12 mouse cellular contexts compared by ENCODE assay signal in the genomic region with DNA sequence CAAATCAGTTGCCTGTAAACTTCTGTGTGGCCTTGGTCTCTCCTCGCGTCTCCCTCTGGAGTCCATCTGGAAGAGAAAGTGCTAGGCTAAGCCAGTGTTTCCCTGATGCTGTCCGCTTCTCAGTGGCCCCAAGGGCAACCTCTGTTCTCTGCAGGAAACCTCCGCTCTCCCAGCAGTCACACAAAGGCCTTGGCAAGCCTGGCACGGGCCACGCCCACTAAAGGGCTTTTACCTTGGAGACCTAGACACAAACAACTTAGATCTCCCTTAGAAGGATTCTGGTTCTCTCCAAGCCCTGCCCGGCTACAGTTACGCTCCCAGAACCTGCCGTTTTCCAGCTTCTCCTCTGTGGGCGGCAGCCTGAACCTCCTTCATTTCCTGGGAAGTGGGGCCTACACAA. TPM values are rescaled to one million over a fixed set of nuclear protein-coding genes. Genes with fewer than 3 reads are reported as not detected.
DNase-seq lines count a peak whose midpoint lies in the region; ATAC-seq and TF ChIP-seq lines count a peak whose summit lies in the region.
"Had no signal": no experiment of that assay in that cellular context is flagged by ENCODE, and none has a peak within 500 bp of the region (broad histone marks: within the 10 kb centered on the region; RNA-seq: fewer than 3 reads in every experiment).

No protein-coding gene starts in this region.

- no peak overlapping the region for H3K4me2 ChIP-seq in kidney, embryonic 16.5 days (replicated peaks; ENCODE audit: low read depth, low read length)
- H3K4me2 ChIP-seq in embryonic facial prominence, embryonic 14.5 days (ENCODE audit: low read depth, low read length): no peak overlapping the region
- H3K4me2 ChIP-seq in lung, embryonic 14.5 days: no peak overlapping the region
- H3K4me2 ChIP-seq: liver, embryonic 11.5 days had no signal

- no peaks in the 10 kb centered on the region for H3K9me3 ChIP-seq in kidney, embryonic 16.5 days (ENCODE audit: low read length)
- H3K9me3 ChIP-seq in embryonic facial prominence, embryonic 14.5 days (ENCODE audit: control insufficient read depth, low read length): no peaks in the 10 kb centered on the region
- H3K9me3 ChIP-seq in lung, embryonic 14.5 days (ENCODE audit: low read depth, low read length): no peaks in the 10 kb centered on the region

- H3K4me1 ChIP-seq in kidney, embryonic 16.5 days (ENCODE audit: insufficient read depth, low read length): 0 out of 2 replicates have a peak, but pooled peaks cover 6% of the 10 kb centered on the region
- 0 out of 2 replicates have a peak, but pooled peaks cover 10% of the 10 kb centered on the region for H3K4me1 ChIP-seq in embryonic facial prominence, embryonic 14.5 days (ENCODE audit: control insufficient read depth, insufficient read depth, low read length)
- H3K4me1 ChIP-seq in lung, embryonic 14.5 days (ENCODE audit: insufficient read depth): no peaks in the 10 kb centered on the region

- no peak overlapping the region for H3K4me3 ChIP-seq in kidney, embryonic 16.5 days (ENCODE audit: low read length)
- no peak overlapping the region for H3K4me3 ChIP-seq in embryonic facial prominence, embryonic 14.5 days (ENCODE audit: low read depth, low read length)
- H3K4me3 ChIP-seq in lung, embryonic 14.5 days (ENCODE audit: low read depth, low read length): no peak overlapping the region
- H3K4me3 ChIP-seq in left cerebral cortex, adult 2 months: no peak overlapping the region
- H3K4me3 ChIP-seq: myocyte had no signal

- no peaks in the 10 kb centered on the region for H3K27me3 ChIP-seq in kidney, embryonic 16.5 days (ENCODE audit: insufficient read depth, low read length)
- no peaks in the 10 kb centered on the region for H3K27me3 ChIP-seq in embryonic facial prominence, embryonic 14.5 days (replicated peaks; ENCODE audit: control insufficient read depth, insufficient read depth, low read length)
- no peaks in the 10 kb centered on the region for H3K27me3 ChIP-seq in lung, embryonic 14.5 days (ENCODE audit: insufficient read depth, low read length)

- H3K36me3 ChIP-seq in kidney, embryonic 16.5 days (ENCODE audit: insufficient read depth, low read length): no peaks in the 10 kb centered on the region
- no peaks in the 10 kb centered on the region for H3K36me3 ChIP-seq in embryonic facial prominence, embryonic 14.5 days (ENCODE audit: control insufficient read depth, insufficient read depth, low read length)
- no peaks in the 10 kb centered on the region for H3K36me3 ChIP-seq in lung, embryonic 14.5 days (ENCODE audit: insufficient read depth)

- peak; percentile 32 for DNase-seq in kidney, adult 9 months
- DNase-seq in ZHBTc4 (ENCODE audit: low read depth, low spot score): peak; percentile 36
- DNase-seq in embryonic facial prominence, embryonic 14.5 days (ENCODE audit: low spot score): peak; percentile 64
- peak; percentile 26 for DNase-seq in lung, embryonic 14.5 days
- DNase-seq in left cerebral cortex, adult 2 months (ENCODE audit: extremely low spot score in 1 of 2, low spot score in 2 of 2): no peak
- no peak for DNase-seq in right cerebral cortex, adult 18-20 months
- no peak for DNase-seq in left cerebral cortex, postnatal 36 days (ENCODE audit: low spot score in 2 of 2)

- TF ChIP-seq CTCF in lung, embryonic 14.5 days (IDR thresholded peaks at IDR 0.05; ENCODE audit: low read depth): no peak
- TF ChIP-seq CTCF in left cerebral cortex, adult 2 months (IDR thresholded peaks at IDR 0.05): no peak

- WGBS in kidney, embryonic 16.5 days: 45% methylated on average over 10 of the region's 10 CpGs
- 23% methylated on average over 10 of the region's 10 CpGs for WGBS in embryonic facial prominence, embryonic 14.5 days
- WGBS in lung, embryonic 14.5 days: 38% methylated on average over 10 of the region's 10 CpGs

- no peak overlapping the region for H3K9ac ChIP-seq in kidney, embryonic 16.5 days (replicated peaks; ENCODE audit: low read length)
- H3K9ac ChIP-seq in embryonic facial prominence, embryonic 14.5 days (ENCODE audit: low read depth, low read length): no peak overlapping the region
- no peak overlapping the region for H3K9ac ChIP-seq in lung, embryonic 14.5 days

- intact Hi-C loops in left cerebral cortex, adult 2 months (cut with DNase I): loop anchor here (10.0 kb wide), 1 partner anchor 46 kb away; no protein-coding TSS in a partner anchor
- intact Hi-C loops in left cerebral cortex, postnatal 36 days (cut with DNase I): no loop called here

- no peak for ATAC-seq in kidney, embryonic 16.5 days (ENCODE audit: low FRiP score, low TSS enrichment)
- ATAC-seq in embryonic facial prominence, embryonic 14.5 days (ENCODE audit: low read depth): peak; percentile 74
- ATAC-seq in lung, embryonic 14.5 days (ENCODE audit: insufficient read depth): no peak

- no peak overlapping the region for H3K27ac ChIP-seq in kidney, embryonic 16.5 days (ENCODE audit: low read length)
- peak overlapping the region; percentile 49 for H3K27ac ChIP-seq in embryonic facial prominence, embryonic 14.5 days (replicated peaks; ENCODE audit: low read depth, low read length)
- H3K27ac ChIP-seq in lung, embryonic 14.5 days (ENCODE audit: low read depth): no peak overlapping the region
- H3K27ac ChIP-seq in left cerebral cortex, adult 2 months: no peak overlapping the region

RNA-seq across cellular contexts. Expression of gene Nmur1, which starts 5.0 kb away (rescaled TPM):
- polyA plus RNA-seq in kidney, embryonic 16.5 days (2015; fragmentation: Nextera tagmentation; extraction: Ambion mirVana): 0.12 TPM in 1 of 2 replicates, not detected in the other
- not detected in 2 replicates for polyA plus RNA-seq in embryonic facial prominence, embryonic 14.5 days (2014; fragmentation: Nextera tagmentation; extraction: Ambion mirVana)
- polyA plus RNA-seq in lung, embryonic 14.5 days (2014; fragmentation: Nextera tagmentation; extraction: Ambion mirVana): not detected in 2 replicates
- total RNA-seq in left cerebral cortex, adult 2 months (2021): not detected
- total RNA-seq in left cerebral cortex, postnatal 36 days (2021): not detected
- total RNA-seq: hematopoietic stem cell, adult 5-6 weeks had no signal
- polyA plus RNA-seq: liver, embryonic 11.5 days; myocyte; stomach, embryonic 14.5 days had no signal

RNA-seq across cellular contexts. Expression of gene Tex44, which starts 5.1 kb away (rescaled TPM):
- polyA plus RNA-seq in kidney, embryonic 16.5 days (2015; fragmentation: Nextera tagmentation; extraction: Ambion mirVana): not detected in 2 replicates
- polyA plus RNA-seq in embryonic facial prominence, embryonic 14.5 days (2014; fragmentation: Nextera tagmentation; extraction: Ambion mirVana): not detected in 2 replicates
- not detected in 2 replicates for polyA plus RNA-seq in lung, embryonic 14.5 days (2014; fragmentation: Nextera tagmentation; extraction: Ambion mirVana)
- total RNA-seq in left cerebral cortex, adult 2 months (2021): not detected
- total RNA-seq in left cerebral cortex, postnatal 36 days (2021): not detected
- total RNA-seq: hematopoietic stem cell, adult 5-6 weeks had no signal
- polyA plus RNA-seq: liver, embryonic 11.5 days; myocyte; stomach, embryonic 14.5 days had no signal

Comparison
In these comparisons a context has a peak if more than half of its experiments do, and no peak if none do; other contexts are left out.
1. DNase-seq: peak in kidney, adult 9 months (single experiment), ZHBTc4 (single experiment), embryonic facial prominence, embryonic 14.5 days (single experiment) and lung, embryonic 14.5 days (single experiment); none in left cerebral cortex, adult 2 months (0 of 2), right cerebral cortex, adult 18-20 months (single experiment) and left cerebral cortex, postnatal 36 days (0 of 2).